Mouse (Mus musculus) megakaryocyte-erythroid progenitor cell, adult 5 weeks (primary cell): ENCODE results near the gene Mybl2. TPM values are rescaled to one million over a fixed set of nuclear protein-coding genes. Genes with fewer than 3 reads are reported as not detected.

Experiments used
- polyA plus RNA-seq: library from polyadenylated mRNA; stranded (reverse); fragments of >175 nt; gene quantifications from 2 replicates; pipeline ENCODE4 v1.2.3, GENCODE M21; 2012

The Mybl2 gene
- 61.2 and 70.1 TPM in 2 replicates for polyA plus RNA-seq

GRCm38 (mm10) chr2:163054335-163054840, at the start of gene Mybl2:
TSS of gene Mybl2 (plus strand) at chr2:163054687.

GRCm38 (mm10) chr2:163016916-163017743, 37.4 kb upstream of the Mybl2 start, which contains the start of gene Ift52:
TSS of gene Ift52 (plus strand) at chr2:163017354.

DNA sequence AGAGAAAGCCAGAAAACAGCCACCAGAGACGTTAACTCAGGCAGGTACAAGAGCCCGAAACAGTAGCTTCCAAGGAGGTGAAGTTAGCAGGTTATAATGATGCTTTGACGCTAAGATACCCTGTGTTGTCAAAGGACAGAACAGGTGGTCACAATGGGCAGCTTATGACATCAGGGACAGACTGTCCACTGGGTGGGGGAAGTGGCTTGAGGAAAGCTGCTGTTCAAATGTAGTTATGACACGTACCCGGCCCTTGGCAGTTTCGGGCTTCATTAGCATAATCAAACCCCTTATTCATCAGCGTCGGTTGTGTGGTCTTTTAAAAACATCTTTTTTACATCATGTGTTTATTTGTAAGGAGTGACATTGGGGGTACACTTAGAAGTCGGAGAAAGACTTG, 33.2 kb downstream of the Mybl2 start, which contains the start of gene Gtsf1l:
Gene Gtsf1l (minus strand): TSS at position 128 of the 400 bp plus-strand sequence.

Other genes starting within 250 kb of the Mybl2 start
- 95.0 and 108 TPM in 2 replicates for gene Srsf6, start 123.2 kb upstream of the Mybl2 start, polyA plus RNA-seq
- 0.08 and 0.20 TPM in 2 replicates for gene L3mbtl1, start 111.2 kb upstream of the Mybl2 start, polyA plus RNA-seq
- 0.06 TPM in 1 of 2 replicates, not detected in the other for gene Sgk2, start 67.4 kb upstream of the Mybl2 start, polyA plus RNA-seq
- gene Ift52, start 37.3 kb upstream of the Mybl2 start, polyA plus RNA-seq = 5.5 and 8.0 TPM in 2 replicates
- gene Gtsf1l, start 33.2 kb downstream of the Mybl2 start, polyA plus RNA-seq = 0.09 TPM in 1 of 2 replicates, not detected in the other
- 9.1 and 12.4 TPM in 2 replicates for gene Tox2, start 148.4 kb downstream of the Mybl2 start, polyA plus RNA-seq